Mouse (Mus musculus): ENCODE results near the gene Rpl11.

- no peak for TF ChIP-seq CTCF (IDR thresholded peaks at IDR 0.05; ENCODE audit: low read depth)
- TF ChIP-seq EP300 (IDR thresholded peaks at IDR 0.05; ENCODE audit: low read depth) = no peak
Measured at GRCm38 (mm10) chr4:136021549-136022047, 31.6 kb downstream of the Rpl11 start, which contains the start of gene Eloa.

Data from heart, postnatal 0 days (tissue).